Mouse (Mus musculus): ENCODE measurements around the gene Hebp1. TPM values are rescaled to one million over a fixed set of nuclear protein-coding genes. Genes with fewer than 3 reads are reported as not detected.

The Hebp1 gene
- polyA plus RNA-seq, 1 experiment from 2014 or later: 94.2 TPM

DNA sequence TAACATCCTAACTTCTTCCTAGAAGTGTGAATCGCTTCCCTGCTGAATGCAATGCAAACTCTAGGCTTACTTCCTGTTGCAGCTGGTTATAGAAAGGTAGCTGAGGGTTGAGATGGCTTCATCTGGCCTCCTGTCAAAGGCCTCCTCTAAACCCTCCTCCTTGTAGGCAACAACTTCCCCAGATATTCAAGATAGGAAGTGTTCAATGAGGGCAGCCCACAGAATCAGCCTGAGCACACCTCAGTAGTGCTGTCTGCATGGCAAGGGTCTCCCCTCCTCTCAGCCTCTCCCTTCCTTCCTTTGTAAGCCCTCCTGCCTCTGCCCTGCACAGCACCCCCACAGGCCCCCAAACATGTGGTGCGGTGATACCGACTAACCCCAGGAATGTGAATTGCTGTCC, 37.9 kb upstream of the Hebp1 start:
- H3K4me2 ChIP-seq (ENCODE audit: low read depth, low read length): no peak overlapping the region

DNA sequence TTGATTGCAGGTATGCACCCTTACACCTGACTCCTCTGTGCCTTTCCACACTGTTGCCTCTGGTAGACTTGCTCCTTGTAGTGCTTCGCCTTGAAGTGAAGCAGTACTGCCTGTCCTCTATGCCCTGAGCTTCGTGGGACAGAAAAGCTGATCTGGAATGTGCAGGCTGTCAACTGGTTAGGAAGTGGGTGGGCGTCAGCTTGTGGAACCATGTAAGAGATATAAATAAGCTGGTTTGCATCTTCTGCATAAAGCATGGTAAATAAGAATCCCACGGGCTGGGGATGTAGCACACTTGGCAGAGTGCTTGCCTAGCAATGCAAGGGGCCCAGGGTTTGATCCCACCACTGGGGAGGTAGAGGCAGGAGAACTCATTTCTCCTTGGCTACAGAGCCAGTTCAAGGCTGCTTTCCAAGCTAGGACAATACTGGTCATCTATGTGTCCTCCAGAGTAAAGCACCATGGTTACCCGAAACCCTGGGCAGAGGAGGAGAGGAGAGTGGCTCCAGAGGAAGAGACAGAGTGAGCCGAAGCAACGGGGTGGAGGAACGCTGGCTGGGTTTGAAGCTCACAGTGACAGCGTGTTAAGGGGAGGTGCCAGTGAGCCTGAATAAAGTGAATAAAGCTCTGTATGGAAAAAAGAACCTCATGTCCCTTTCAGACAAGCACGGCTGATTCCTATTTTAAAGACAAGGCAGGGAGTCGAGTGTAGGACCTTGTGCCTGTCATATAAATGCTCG, 34.8 kb upstream of the Hebp1 start:
- 84% methylated on average over 12 of the region's 12 CpGs for WGBS (ENCODE audit: insufficient replicate concordance)
- Histone ChIP-seq H3K4me2 (ENCODE audit: low read depth, low read length) (no peak overlapping the region), H3K9ac (replicated peaks) (no peak overlapping the region), H3K9me3 (ENCODE audit: low read length) (no peaks in the 10 kb centered on the region), H3K27me3 (ENCODE audit: insufficient read depth, low read length) (no peaks in the 10 kb centered on the region), H3K4me1 (ENCODE audit: insufficient read depth) (peaks cover 3% of the 10 kb centered on the region; the same call in 1 of the 2 replicates), H3K36me3 (replicated peaks; ENCODE audit: insufficient read depth, low read length) (peaks cover 44% of the 10 kb centered on the region), H3K4me3 (ENCODE audit: low read depth, low read length) (no peak overlapping the region), H3K27ac (ENCODE audit: low read depth) (no peak overlapping the region)
- no peak for DNase-seq
- TF ChIP-seq CTCF (IDR thresholded peaks at IDR 0.05; ENCODE audit: low read depth) (no peak), EP300 (IDR thresholded peaks at IDR 0.05; ENCODE audit: low read depth) (no peak)
- ATAC-seq: no peak

More for the DNA sequence above, 37.9 kb upstream of the Hebp1 start:
- Histone ChIP-seq H3K4me1 (ENCODE audit: insufficient read depth) (peaks cover 3% of the 10 kb centered on the region; the same call in 1 of the 2 replicates), H3K9ac (replicated peaks) (no peak overlapping the region), H3K27me3 (ENCODE audit: insufficient read depth, low read length) (no peaks in the 10 kb centered on the region), H3K4me3 (ENCODE audit: low read depth, low read length) (no peak overlapping the region), H3K36me3 (replicated peaks; ENCODE audit: insufficient read depth, low read length) (peaks cover 31% of the 10 kb centered on the region; the same call in 1 of the 2 replicates), H3K9me3 (ENCODE audit: low read length) (no peaks in the 10 kb centered on the region), H3K27ac (ENCODE audit: low read depth) (no peak overlapping the region)
- ATAC-seq: no peak
- DNase-seq: no peak
- WGBS (ENCODE audit: insufficient replicate concordance): 82% methylated on average over 3 of the region's 3 CpGs
- TF ChIP-seq EP300 (IDR thresholded peaks at IDR 0.05; ENCODE audit: low read depth): no peak
- no peak for TF ChIP-seq CTCF (IDR thresholded peaks at IDR 0.05; ENCODE audit: low read depth)

DNA sequence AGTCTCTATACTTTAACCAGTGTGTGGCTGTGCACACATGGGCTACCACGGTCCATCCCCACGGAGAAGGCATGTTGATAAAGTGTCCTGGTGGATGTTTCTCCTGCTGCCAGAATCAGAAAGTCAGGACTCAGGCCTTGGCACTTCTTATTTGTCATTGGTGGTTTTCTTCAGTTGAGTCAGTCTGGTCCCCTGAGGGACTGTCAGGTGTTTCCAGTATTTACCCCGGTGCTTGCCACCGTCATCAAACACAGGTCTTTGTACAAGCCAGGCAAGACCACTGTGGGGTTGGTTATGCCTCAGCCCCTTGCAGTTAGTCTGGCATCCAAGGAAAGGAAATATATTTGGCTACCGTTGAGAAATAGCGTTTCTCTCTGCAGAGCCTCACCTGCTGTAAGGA, 32.8 kb upstream of the Hebp1 start:
- WGBS (ENCODE audit: insufficient replicate concordance): 87% methylated on average over 6 of the region's 6 CpGs

DNA sequence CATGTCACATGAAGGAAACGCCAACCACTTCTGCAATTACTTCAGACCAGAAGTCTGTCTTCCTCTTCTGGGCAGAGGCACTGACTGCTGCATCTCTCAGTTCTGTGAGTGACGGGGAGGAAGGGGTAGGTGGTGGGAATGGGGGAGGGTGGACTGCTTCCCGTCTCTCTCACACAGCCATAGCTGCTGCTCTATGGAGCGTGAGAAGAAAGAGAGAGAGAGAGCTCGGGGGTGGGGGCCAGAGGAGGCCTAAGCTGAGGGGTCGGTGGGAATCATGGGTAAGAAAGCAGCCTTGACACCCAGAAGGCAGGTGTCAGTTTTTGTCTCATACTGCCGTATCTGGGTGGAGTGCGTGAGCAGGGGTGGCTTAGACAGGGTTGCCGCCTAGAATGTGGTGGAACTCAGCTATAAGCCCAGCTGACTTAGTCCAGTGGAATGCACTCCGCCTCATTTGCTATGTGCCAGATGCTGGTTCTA, 30.7 kb upstream of the Hebp1 start:
- Histone ChIP-seq H3K36me3 (replicated peaks; ENCODE audit: insufficient read depth, low read length) (peaks cover 51% of the 10 kb centered on the region), H3K27ac (ENCODE audit: low read depth) (peak overlapping the region; percentile 51; the same call in 1 of the 2 replicates), H3K9ac (replicated peaks) (no peak overlapping the region), H3K9me3 (ENCODE audit: low read length) (no peaks in the 10 kb centered on the region), H3K4me1 (ENCODE audit: insufficient read depth) (no peaks in the 10 kb centered on the region), H3K4me2 (ENCODE audit: low read depth, low read length) (no peak overlapping the region), H3K27me3 (ENCODE audit: insufficient read depth, low read length) (no peaks in the 10 kb centered on the region), H3K4me3 (ENCODE audit: low read depth, low read length) (no peak overlapping the region)
- 45% methylated on average over 10 of the region's 10 CpGs for WGBS (ENCODE audit: insufficient replicate concordance)
- peak; percentile 32 for DNase-seq
- ATAC-seq: peak; percentile 74
- no peak for TF ChIP-seq EP300 (IDR thresholded peaks at IDR 0.05; ENCODE audit: low read depth)
- TF ChIP-seq CTCF (IDR thresholded peaks at IDR 0.05; ENCODE audit: low read depth): no peak

More for the DNA sequence above, 32.8 kb upstream of the Hebp1 start:
- Histone ChIP-seq H3K9ac (replicated peaks) (no peak overlapping the region), H3K4me1 (ENCODE audit: insufficient read depth) (no peaks in the 10 kb centered on the region), H3K4me2 (ENCODE audit: low read depth, low read length) (no peak overlapping the region), H3K9me3 (ENCODE audit: low read length) (no peaks in the 10 kb centered on the region), H3K27ac (ENCODE audit: low read depth) (peak overlapping the region; percentile 34; the same call in 1 of the 2 replicates), H3K4me3 (ENCODE audit: low read depth, low read length) (no peak overlapping the region), H3K36me3 (replicated peaks; ENCODE audit: insufficient read depth, low read length) (peaks cover 56% of the 10 kb centered on the region), H3K27me3 (ENCODE audit: insufficient read depth, low read length) (no peaks in the 10 kb centered on the region)
- no peak for DNase-seq
- TF ChIP-seq CTCF (IDR thresholded peaks at IDR 0.05; ENCODE audit: low read depth): no peak
- no peak for TF ChIP-seq EP300 (IDR thresholded peaks at IDR 0.05; ENCODE audit: low read depth)
- no peak for ATAC-seq

DNA sequence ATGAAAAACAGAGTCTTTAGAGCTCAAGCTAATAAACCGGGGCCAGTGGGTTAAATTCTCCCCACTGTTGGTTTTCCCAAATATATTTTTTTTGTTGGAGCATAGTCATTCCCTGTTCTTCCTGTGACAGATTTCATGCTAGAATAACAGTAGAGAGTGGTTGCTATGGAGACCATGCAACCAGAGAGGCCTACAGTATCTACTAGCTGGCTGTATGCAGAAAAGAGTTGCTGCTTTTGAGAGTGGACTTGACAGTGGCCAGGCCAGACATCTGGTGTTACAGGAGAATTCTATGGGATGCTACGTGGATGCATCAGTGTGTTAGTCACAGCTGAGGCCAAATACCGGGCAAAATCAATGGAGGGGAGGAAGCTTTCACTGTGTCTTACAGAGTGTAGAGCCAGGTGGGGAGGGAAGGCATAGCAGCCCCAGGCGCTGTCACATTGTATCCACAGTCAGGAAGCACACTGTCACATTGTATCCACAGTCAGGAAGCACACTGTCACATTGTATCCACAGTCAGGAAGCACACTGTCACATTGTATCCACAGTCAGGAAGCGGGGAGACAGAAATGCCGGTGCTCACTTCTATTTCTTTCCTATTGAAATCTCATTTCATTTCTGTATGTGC, 26.1 kb upstream of the Hebp1 start:
- ATAC-seq: no peak

DNA sequence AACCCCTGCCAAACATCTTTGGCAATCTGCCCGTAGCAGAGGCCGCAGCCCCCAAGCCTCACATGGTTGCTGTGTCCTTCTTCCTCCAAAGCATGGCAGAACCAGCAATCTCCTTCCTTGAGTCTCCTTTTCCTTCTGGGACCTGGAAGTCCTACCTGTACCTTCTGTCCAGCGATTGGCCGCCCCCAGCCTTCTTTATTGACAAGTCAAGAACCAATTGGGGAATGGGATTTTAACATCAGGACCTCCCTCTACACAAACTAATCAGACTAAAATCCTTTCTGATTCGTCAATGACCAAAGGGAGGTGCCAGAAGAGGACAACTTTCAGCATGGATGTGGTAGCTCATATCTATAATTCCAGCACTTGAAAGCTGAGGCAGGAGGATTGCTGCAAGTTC, 22.1 kb upstream of the Hebp1 start:
- no peak for ATAC-seq
- 86% methylated on average over 5 of the region's 5 CpGs for WGBS (ENCODE audit: insufficient replicate concordance)
- no peak for TF ChIP-seq EP300 (IDR thresholded peaks at IDR 0.05; ENCODE audit: low read depth)
- no peak for TF ChIP-seq CTCF (IDR thresholded peaks at IDR 0.05; ENCODE audit: low read depth)
- H3K4me2 ChIP-seq (ENCODE audit: low read depth, low read length): no peak overlapping the region
- no peak overlapping the region for H3K27ac ChIP-seq (ENCODE audit: low read depth)
- no peaks in the 10 kb centered on the region for H3K27me3 ChIP-seq (ENCODE audit: insufficient read depth, low read length)
- H3K4me3 ChIP-seq (ENCODE audit: low read depth, low read length): no peak overlapping the region
- no peaks in the 10 kb centered on the region for H3K9me3 ChIP-seq (ENCODE audit: low read length)
- no peak for DNase-seq
- no peak overlapping the region for H3K9ac ChIP-seq (replicated peaks)
- H3K4me1 ChIP-seq (ENCODE audit: insufficient read depth): no peaks in the 10 kb centered on the region; the same call in 1 of the 2 replicates
- H3K36me3 ChIP-seq (replicated peaks; ENCODE audit: insufficient read depth, low read length): peaks cover 20% of the 10 kb centered on the region

More for the DNA sequence above, 26.1 kb upstream of the Hebp1 start:
- 65% methylated on average over 6 of the region's 6 CpGs for WGBS (ENCODE audit: insufficient replicate concordance)
- H3K36me3 ChIP-seq (replicated peaks; ENCODE audit: insufficient read depth, low read length): peaks cover 29% of the 10 kb centered on the region
- no peaks in the 10 kb centered on the region for H3K27me3 ChIP-seq (ENCODE audit: insufficient read depth, low read length)
- H3K9ac ChIP-seq (replicated peaks): no peak overlapping the region
- TF ChIP-seq EP300 (IDR thresholded peaks at IDR 0.05; ENCODE audit: low read depth): no peak
- TF ChIP-seq CTCF (IDR thresholded peaks at IDR 0.05; ENCODE audit: low read depth): no peak
- DNase-seq: no peak
- no peaks in the 10 kb centered on the region for H3K9me3 ChIP-seq (ENCODE audit: low read length)
- H3K27ac ChIP-seq (ENCODE audit: low read depth): no peak overlapping the region
- H3K4me1 ChIP-seq (ENCODE audit: insufficient read depth): no peaks in the 10 kb centered on the region
- H3K4me3 ChIP-seq (ENCODE audit: low read depth, low read length): no peak overlapping the region
- no peak overlapping the region for H3K4me2 ChIP-seq (ENCODE audit: low read depth, low read length)
